Mouse (Mus musculus): ENCODE results near the gene Iqcf6.
"Not testable (repeated sequence)": the region's sequence is repeated elsewhere in the genome, so short reads cannot be mapped to it uniquely, and the experiment has no call there.

Gene Iqcf6

DNA sequence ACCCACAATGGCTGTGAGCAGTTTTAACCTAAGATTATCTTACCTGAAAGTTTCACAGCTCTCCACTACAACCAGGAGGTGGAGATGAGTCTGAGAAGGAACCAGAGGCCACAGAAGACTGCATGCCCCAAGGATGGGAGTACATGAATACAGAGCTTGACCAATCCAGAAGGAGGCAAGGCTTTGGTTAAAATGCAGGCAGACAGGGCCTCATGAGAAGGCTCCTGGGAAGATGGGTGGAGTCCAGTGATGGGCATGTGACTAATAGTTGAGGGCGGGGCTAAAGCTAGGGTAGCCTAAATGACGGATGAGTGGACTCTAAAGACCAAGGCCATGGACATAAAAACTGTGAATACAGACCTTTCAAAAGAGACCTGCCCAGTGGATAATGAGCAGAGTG, at the start of gene Iqcf6:
Iqcf6 (plus strand) TSS at position 301 of the 400 bp plus-strand sequence.
- DNase-seq: no peak

DNA sequence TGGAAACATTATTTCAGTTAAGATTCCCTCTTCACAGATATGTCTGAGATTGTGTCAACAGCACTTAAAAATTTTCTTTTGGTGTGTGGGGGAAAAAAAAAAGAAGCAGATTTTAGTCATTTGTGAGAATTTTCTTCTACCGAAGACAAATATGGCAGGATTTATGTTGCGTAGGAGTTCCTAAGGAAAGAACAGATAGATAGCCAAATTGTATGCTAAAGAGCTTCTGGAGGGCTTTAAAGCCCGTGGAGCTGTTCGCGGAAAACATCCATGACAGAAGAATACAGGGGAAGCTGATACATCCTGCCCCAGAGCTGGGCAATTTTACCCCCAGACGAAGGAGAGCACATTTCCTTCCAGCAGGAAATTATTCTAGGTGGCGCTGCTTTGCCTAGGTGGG, 46.4 kb upstream of the Iqcf6 start:
- no peak for DNase-seq

DNA sequence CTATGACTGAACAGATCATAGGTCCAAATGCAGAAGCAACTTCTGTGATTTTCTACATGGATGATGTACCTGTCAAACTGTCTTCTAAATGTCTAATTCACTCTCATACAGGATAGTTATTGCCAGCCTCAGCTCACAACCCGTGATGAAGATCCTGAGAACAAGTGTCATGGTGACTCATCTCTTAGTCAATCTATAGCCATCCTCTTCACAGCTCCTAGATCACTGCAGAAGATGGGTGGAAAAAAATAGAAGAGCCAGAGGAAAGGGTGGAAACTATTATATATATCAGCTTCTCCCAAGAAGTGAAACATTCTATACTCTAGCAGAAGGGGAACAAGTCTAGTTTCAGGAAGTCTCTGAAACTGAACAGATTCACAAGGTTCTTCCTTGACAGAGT, 43.8 kb upstream of the Iqcf6 start:
- DNase-seq: no peak

DNA sequence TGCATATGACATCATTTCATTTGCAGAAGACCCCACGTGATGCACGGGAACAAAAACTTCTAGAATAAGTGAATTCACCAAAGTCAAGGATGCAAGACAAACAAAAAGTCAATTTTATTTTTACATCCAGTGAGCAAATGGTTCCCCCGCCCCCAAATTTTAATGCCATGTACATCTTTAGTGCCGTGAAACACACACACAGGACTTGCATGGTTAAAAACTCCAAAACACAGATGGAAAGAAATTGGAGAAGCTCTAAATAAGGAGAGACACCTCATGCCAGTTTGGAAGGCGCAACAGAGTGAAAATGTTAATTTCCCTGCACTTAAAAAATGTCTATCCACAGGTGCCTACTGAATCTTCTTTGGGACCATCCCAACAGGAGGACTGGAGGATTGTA, 34.2 kb upstream of the Iqcf6 start:
- no peak for DNase-seq

DNA sequence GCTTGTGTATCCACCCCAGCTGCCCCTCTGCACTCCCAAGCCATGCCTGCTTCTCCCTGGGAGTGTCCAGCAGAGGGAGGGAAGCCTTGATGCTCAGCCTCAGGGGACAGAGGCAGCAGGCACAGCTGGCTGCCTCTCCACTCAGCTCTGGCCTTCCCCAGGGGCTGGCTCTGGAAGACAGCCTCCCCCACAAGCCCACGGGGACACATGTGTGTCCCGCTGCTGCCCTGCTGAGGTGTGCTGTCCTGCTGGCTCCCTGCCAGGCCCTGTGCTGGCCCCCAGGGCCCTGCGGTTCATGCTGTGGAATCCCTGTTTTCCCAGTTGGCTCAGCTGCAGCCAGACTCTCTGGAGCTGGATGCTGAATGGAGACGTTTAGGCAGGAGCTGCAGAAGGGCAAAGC, 31.0 kb upstream of the Iqcf6 start:
- not testable (repeated sequence) for DNase-seq

DNA sequence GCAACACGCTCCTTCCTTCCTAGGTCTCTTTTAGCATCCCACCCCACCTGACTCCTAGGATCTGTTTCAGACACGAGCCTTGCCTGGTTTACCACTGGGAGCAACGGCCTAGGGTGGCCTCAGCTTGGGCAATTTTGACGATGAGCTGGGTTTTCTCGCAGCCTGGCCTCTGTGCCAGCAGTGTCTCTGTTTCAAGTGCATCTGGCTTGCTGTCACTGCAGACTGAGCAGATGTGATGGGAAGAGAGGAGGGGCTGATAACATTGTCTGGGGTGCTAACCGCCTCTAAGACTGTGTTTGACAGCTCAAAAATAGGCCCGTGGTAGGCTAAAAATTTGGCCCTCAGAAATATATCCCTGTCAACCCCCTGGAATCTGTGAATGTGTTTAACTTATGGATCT, 30.5 kb upstream of the Iqcf6 start:
- DNase-seq: no peak

DNA sequence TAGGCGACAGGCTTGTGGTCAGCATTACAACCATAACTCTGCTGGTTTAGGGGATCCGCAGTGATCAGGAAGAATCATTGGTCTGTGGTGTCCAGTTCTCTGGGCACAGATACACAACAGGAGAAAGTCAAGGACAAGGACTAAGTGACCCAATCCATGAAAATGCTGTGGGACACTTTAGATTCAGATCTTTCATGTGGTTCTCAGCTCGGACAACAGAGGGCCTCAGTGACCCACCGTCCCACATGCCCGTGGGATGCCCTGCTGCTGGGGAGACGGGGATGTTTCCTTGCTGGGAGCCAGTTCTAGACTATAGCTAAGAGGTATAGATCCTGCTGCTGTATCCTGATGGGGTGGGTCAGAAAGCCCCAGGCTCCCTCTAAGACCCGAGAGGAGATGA, 27.9 kb upstream of the Iqcf6 start:
- no peak for DNase-seq

DNA sequence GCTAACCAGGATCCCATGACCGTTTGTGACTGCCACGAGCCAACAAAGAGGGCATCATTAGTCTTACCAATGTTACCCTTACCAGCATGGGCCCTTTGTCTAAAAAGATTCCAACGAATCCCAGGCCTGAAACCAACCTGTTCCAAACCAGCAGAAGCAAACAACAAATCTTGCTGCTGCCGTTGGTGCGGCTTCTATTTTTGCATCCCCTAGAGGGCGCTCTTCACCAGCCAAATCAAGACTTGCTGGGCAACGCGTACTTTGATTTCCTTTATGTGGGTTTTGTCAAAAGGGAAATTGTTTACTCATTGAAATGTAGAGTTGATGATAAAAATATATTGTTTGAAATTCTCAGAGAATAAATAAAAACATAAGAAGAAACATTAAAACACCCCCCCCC, 25.8 kb upstream of the Iqcf6 start:
- DNase-seq: peak; percentile 26

DNA sequence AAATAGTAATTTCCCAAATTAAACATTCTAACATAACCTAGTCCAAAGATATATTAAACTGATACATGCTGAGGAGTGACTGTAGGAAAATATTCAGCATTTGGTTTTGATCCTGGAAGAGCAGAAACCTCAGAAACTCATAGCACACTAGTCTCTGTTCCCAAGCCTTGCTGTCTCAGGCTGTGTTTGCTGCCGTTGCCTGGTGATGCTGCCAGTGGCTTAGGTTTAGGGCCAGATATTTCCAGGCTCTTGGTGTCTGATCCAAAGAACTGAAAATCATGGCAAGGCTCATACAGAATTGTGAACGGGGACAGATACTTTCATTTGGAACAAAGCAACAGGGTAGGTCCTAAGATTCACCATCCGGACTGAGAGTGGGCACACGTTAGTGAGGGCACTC, 15.7 kb upstream of the Iqcf6 start:
- DNase-seq: no peak

DNA sequence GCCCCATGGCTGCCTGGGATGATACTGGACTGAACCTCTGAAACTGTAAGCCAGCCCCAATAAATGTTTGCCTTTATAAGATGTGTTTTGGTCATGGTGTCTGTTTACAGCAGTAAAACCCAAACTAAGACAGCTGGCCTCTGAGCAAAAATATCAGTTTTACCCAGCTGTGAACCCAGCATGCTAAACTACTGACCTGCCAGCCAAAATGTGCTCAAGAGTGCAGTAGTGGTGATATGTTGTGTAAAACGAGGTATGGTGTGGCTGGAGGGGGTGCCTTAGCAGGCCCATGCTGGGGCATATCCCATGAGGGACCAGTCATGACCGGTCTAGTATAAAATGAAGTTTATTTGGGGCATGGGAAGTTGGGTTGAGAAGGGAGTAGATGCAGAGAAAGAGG, 12.4 kb upstream of the Iqcf6 start:
- DNase-seq: no peak

DNA sequence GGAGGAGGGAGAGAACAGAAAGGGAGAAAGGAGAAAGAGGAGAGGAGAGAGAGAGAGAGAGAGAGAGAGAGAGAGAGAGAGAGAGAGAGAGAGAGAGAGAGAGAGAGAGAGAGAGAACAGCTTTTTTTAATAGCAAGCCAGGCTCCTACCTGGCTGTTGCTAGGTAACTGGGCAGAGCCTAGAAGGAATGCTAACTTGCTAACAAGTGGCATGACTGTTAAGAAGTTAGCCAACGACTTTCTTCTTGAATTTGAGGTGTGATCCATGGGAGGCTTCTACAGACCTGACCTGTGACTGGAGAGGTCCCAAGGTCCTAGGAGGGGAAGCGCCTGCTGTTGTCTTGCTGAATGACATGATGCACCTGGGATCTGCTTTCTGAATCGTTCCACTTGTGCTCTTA, 11.8 kb upstream of the Iqcf6 start:
- no peak for DNase-seq

DNA sequence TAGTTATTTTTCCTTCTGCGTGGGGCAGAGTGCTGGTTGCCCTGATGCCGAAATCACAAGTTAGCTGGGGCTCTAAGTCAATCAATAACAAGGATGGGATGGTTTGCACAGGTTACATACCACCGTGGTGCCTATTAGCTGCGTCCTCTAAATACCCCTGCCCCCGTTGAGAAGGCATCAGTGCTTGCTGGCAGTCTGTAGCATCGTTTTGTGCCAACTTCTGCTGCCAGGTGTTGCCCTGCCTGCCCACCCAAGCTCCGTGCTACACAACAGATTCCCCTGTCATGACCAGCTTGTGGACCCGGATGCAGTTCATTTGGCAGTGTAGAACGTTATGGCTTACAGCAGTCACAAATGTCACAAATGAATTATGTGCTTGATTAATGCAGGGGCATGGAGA, 10.1 kb upstream of the Iqcf6 start:
- no peak for DNase-seq

DNA sequence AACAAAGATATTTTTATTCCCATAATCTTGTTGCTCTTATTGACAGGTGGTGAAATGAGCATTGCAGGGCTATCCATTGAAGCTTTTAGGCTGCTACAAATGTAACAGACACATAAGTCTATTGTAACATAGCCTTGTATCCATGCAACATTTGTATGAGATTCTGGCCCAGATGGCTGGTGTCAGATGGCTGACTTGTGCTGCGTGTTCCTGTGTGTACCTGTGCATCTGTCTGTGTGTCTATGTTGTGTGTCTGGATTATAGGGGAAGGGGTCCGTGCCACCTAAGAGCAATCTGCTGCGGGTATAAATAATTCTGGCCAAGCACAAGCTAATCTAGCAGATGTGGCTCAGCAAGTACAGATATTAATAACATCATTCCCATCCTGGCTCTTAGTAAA, 8.9 kb upstream of the Iqcf6 start:
- DNase-seq: no peak

DNA sequence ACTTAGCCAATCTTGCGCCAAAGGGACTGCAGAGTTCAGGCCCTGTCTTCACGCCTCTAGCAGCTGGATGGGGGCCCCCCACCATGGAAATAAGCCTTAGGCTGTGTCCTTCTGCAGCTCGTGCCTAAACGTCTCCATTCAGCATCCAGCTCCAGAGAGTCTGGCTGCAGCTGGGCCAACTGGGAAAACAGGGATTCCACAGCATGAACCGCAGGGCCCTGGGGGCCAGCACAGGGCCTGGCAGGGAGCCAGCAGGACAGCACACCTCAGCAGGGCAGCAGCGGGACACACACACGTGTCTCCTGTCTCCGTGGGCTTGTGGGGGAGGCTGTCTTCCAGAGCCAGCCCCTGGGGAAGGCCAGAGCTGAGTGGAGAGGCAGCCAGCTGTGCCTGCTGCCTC, 1.4 kb downstream of the Iqcf6 start:
- DNase-seq: not testable (repeated sequence)

DNA sequence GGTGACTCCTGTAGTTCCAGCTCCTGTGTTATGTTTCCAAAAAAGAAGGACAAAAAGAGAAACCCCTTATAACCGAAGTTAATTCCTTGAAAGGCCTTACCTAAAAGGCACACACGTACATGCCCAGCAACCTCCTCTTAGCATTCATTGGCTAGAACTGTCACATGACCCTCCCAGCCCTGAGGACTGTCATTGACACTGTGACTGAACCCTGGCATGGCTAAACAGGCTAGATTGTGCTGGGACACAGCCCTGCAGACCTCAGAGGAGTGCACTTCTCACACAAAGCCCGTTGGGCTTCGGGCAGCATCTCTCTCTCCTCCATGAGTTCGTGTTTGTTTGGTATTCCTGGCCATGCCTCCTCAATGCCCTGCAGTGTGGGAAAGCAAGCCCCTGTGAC, 5.8 kb downstream of the Iqcf6 start:
- no peak for DNase-seq

DNA sequence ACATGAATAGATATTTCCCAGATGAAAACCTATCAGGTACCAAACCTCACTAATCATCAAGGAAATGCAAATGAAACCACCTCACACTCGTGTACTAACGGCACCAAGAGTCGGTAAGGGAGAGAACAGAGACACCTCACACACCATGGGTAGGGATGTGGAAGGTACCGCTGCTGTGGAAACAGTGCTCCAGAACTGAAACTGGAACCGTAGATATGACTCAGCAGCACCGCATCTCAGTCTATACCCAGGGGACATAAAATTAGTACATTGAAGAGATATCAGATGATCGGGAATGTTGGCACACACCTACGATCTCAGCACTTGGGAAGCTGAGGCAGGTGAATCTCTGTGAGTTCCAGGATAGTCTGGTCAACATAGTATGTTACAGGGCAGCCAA, 11.8 kb downstream of the Iqcf6 start:
- no peak for DNase-seq

DNA sequence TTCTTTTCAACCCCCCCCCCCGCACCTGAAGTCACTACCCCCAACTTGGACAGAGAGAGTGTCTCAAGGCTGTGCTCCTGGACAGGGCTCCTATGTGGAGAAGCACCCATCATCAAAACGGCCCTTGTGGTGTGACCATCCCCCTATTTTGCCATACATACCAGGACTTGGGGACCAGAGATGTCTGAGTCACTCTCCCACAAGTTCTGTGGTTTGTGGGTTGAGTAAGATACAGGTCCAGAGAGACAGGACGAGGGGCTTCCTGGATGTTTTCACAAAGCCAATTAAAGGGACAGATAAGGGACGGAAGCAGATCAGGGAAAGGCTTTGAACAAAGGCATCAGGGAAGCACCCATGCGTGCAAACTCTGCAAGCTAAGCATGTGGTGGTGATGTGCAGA, 15.0 kb downstream of the Iqcf6 start:
- DNase-seq: no peak

DNA sequence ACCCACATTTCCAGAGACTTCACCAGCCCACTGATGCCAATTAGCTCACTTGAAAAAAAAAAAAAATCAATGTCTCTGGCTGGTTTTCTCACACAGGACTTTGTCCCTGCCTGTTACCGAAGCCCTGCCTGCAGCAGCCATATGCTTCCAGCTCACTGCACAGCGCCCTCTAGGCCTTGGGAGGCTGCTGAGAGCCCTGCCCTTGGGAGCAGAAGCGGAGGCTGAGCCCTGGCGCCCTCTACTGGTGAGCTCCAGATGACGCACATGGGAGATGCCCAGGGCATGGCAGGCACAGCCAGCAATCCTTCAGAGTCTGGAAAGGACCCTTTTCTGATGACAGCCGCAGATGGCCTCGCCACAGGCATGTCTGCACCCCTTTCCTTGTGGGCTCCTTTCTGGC, 16.7 kb downstream of the Iqcf6 start:
- peak; percentile 56 for DNase-seq

DNA sequence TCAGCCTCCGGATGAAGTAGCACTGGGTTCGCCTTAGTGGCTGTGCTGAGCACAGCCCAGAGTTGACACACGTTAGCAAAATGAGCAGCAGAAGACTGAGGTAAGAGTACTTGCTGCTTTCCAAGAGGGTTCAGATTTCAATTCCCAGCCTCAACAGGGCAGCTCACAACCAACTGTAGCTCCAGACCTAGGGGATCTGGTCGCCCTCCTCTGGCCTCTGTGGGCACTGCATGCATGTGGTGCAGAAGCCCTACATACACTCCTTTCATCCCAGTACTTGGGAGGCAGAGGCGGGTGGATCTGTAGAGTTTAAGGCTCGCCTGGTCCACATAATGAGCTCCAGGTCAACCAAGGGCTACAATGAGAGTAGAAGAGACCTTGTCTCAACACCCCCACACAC, 17.4 kb downstream of the Iqcf6 start:
- DNase-seq: no peak

DNA sequence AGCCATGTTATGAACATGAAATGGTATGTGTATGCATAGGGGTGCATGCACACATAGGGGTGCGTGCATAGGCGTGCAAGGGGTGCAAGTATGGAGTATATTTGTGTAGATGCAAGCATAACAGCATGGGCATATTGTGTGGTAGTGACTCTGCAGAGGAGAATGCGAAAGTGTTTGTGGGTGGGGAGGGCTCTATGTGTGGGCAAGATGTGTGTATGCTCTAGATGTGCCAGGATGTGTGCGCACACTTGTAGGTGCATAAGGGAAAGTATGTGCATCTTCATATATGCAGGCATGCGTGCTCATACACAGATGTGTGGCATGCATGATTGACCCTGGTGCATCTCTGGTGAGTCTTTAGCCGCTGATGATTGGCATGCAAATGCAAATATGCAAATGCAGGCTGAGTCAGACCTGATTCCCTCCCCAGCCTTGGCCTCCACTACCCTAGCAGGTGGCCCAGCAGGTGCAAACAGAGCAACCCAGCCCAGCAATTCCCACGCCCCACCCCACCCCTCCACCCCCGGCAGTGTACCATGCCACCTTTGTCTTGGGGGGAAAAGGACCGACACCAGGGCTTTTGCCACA, 19.4 kb downstream of the Iqcf6 start:
- DNase-seq: no peak

DNA sequence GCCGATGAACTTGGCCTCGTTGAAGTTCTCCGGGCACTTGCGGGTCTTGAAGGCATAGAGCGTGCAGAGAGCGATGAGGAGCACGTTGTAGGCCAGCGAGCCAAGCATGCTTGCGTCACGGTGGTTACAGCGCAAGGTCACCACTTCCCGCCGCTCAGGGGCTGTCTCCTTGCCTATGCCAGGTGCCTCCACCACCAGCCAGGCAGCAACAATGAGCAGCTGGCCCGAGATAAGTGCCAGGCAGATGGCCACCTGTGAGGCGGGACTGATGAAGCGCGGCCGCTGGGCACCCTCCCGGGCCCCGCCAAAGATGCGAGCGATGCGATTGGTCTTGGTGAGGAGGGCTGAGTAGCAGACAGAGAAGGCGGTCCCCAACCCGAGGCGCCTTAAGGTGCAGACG, 20.8 kb downstream of the Iqcf6 start:
- DNase-seq: no peak

DNA sequence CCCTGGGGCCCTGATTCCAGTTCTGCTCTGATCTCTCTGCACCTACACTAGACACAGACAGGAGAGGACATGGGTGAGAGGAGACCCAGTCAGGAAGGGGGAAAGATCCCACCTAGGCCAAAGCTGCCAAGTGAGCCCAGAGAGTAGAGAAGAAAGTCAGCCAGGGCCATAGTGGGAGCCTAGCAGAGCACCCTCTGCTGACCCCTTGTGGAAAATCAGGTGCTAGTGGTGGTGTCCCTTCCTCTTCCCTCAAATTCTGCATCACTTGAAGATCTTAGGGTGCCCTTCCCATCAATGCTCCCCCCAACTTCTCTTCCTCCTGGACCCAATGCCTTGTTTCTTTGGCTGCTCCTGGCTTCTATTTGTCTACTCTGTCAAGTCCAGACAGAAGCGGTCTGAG, 26.3 kb downstream of the Iqcf6 start:
- DNase-seq: no peak

DNA sequence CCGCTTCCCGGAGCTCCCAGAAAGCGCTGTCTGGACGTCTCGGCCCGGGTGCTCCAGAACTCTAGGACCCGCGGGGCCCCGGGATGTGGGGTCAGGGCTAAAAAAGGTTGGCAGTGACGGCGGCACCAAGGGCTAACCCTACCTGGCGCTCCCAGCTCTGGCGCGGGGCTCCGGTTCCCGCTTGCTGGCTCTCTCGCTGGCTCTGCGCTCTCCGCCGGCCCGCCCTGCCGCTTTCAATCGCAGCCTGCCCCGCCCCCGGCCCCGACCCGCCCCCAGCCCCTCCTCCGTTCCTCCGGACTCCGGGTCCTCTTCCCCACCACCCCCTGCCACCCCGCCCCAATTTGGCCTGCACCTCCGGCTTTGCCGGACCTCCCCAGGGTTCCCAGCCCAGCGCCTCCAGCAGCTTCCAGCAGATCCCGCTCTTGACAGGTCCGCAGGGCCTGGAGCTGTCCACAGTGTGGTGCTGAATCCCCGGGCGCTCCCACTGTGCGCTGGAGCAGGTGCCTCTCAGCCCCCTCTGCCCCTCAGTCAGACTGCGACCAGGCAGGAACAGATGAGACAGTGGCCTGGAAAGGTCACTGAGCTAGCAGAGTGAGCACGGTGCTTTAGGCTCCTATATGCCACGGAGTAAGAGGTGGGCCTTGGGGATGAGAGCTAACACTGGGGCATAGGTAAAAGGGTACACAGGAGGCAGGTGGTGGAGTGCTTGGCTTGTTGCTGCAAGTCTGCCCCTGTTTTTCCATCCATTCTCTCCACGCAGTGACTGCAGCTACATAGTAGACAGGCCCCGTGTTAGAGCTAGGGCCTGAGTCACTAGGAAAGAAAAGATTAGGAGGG, 29.7 kb downstream of the Iqcf6 start, which contains the start of gene Grm2:
Grm2 (minus strand) TSS at position 199 of the 837 bp plus-strand sequence.
- no peak for DNase-seq

DNA sequence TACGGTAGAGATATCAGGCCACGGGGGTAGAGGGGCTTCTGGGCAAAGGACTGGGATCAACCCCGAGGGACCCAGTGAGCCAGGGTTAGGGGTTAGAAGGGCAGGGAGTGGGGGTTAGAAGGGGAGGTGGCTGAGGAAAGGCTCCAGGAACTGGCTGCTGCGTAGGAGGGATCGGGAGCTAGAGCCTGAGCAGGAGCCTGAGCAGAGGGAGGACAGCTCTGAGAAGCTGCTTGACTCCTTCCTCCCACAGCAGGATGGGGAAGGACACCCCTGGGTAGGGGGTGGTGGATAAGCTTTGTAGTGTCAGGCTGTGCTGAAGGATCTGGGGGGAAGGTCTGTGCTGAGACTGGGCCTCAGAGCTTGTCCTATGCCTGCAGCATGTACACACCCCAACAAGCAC, 30.4 kb downstream of the Iqcf6 start:
- no peak for DNase-seq

DNA sequence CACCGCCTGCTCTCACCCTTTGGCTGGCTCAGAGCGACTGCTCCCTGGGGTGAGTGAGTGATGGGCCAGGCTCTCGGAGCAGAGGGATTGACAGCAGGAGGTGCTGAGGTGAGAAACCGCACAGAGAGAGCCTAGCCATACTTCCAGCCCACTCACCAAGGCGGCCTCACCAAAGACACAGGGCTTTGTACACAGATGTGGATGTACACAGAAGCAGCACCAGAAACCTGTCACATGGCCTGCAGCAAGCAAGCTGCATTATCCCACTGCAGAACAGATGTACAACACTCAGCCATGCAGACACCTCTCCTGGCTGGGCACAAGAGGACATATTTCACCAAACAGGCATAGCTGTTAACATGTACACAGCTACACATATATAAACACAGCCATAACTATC, 31.2 kb downstream of the Iqcf6 start:
- no peak for DNase-seq

All from cerebellum, adult 8-10 months (tissue).